Mouse (Mus musculus) cortical plate, adult 2 months (tissue): Measurements from ENCODE around the gene Bcl9.

Experiments used
- CTCF ChIP-seq: fragments of 200-500 bp; IDR thresholded peaks from 2 replicates; pipeline ENCODE4 v1.5.1; 2011; ENCODE audit warnings: mild to moderate bottlenecking, control low read depth, low read length; ENCODE audit not compliant: insufficient read depth; ENCODE audit errors: extremely low read depth
- POLR2A ChIP-seq: fragments of 200-500 bp; IDR thresholded peaks from 2 replicates; pipeline ENCODE4 v1.6.1; 2011; ENCODE audit warnings: mild to moderate bottlenecking, low read length, control low read depth; ENCODE audit not compliant: insufficient read depth; ENCODE audit errors: extremely low read depth

DNA sequence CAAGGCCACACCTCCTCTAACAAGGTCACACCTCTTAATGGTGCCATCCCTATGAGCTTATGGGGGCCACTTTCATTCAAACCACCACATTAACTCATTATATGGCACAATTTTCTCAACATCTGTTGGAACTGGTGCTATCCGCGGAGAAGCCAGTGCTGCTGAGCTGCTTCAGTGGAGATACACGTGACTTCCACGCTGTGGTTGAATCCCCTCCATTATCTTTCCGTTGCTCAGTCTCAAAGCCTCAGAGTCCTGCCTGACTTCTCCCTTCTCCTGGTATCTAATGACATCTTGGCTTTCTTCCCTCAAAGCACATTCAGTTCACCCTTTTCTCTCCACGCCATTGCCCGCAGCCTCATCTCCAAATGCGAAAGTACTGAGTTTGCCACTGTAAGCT, 101.1 kb downstream of the Bcl9 start:
- TF ChIP-seq CTCF (no peak), POLR2A (no peak)
